Mouse (Mus musculus): ENCODE measurements around the gene Gtf2h4. TPM values are rescaled to one million over a fixed set of nuclear protein-coding genes. Genes with fewer than 3 reads are reported as not detected.
A peak's percentile ranks its signal among the peaks of the same experiment; 100 is the strongest.

The Gtf2h4 gene
- total RNA-seq, 2 experiments from 2014 or later: 20.6 to 29.2 TPM

DNA sequence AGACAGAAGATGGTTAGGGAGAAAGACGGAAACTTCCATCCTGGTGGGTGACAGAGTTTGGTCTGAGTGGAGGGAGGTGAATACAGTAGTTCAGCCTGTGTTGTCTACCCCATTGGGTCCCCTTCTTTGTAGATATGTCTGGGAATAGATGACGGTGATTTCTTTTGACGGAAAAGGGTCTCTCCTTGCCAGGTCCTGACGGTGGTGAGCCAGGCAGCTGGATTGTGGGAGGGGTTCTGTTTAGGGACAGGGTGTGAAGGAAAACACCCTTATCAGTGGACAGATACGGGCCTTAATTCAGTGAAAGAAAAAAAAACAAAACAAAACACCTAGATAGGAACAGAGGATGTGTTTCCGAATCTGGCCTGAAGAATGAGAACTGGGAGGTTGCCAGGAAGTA, 34.2 kb downstream of the Gtf2h4 start:
- DNase-seq (ENCODE audit: low spot score in 2 of 2): no peak

DNA sequence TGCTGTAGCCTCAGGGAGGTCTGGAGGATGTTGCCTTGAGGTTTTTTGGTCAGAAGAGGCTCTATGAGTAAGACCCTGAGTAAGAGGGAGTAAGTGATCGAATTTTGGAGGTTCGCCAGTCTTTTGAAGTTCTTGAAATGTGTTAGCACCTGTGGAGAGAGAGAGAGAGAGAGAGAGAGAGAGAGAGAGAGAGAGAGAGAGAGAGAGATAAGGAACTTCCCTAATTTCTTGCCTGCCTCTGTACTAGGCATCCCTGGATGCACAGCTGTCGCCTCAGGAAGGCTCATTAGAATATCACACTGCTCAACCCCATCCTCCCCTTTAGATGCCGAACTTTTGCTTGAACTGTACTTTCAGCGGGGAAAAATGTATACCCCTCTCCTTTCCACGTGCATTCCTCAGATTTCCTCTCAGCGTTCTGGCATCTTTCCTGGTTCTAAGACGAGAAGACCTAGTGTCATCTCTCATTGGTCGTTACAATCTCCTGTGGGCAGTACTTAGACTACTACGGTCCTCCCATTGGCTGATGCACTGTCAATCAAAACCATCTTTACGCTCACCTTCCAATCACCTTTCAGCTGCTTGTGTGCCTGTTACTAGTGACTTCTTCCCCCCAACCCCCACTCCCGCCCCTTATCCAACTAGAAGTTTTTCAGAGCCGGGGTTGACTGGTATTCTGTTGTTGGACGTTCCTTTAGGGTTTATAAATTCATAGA, 34.9 kb downstream of the Gtf2h4 start:
- DNase-seq (ENCODE audit: low spot score in 2 of 2): peak in 1 of 2 experiments; percentile 54

DNA sequence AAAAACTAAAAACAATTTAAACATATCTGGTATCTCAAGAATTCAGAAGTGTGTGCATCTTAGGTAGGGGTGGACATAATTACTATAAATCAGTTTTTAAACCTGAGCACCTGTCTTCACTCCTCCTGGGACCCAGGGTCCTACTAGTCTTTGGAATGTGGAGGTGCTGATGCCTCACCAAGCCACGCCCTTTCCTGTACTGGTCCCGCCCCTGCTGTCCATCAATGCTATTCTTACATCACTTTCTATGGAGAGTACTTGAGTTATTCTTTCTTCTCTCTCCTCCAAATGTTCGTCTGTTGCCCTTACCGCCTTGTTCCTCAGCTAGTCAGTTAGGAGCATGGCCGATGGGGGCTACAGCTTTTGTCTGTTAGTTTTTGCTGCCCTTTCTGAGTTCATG, 37.2 kb downstream of the Gtf2h4 start:
- DNase-seq (ENCODE audit: low spot score in 2 of 2): no peak

DNA sequence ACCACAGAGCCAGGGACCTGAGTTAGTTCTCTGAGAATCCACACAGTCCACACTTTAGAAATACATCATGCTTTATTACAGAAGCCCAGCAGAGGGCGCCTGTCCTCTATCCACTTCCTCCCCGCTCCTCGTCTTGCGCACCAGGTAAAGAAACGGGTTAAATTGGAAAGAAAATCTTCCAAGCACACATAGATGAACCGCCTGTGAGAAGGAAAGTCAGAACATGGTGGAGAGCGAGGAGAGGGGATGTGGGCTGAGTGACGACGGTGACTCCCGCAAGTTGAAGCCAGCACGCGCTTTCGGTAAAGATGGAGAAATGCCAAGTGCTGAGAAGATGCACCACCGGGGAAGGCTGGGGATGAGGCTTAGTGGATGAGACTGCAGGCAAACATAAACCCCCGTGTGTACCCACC, 37.8 kb downstream of the Gtf2h4 start:
- peak in 1 of 2 experiments; percentile 68 for DNase-seq (ENCODE audit: low spot score in 2 of 2)

DNA sequence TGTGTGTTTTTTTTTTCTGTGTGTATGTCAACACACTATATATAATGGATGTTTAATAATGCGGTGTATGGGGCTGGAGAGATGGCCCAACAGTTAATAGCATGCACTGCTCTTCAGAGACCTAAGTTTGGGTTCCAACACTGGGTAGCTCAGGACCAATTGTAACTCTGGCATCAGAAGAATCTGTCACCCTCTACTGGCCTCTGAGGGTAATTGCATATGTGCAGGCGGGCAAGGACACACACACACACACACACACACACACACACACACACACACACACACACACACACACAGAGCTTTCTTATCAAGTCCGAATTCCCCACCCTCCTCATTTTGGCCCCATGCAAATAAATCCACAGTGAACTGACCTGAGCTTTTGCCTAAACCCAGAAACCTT, 38.3 kb downstream of the Gtf2h4 start:
- DNase-seq (ENCODE audit: low spot score in 2 of 2): no peak

DNA sequence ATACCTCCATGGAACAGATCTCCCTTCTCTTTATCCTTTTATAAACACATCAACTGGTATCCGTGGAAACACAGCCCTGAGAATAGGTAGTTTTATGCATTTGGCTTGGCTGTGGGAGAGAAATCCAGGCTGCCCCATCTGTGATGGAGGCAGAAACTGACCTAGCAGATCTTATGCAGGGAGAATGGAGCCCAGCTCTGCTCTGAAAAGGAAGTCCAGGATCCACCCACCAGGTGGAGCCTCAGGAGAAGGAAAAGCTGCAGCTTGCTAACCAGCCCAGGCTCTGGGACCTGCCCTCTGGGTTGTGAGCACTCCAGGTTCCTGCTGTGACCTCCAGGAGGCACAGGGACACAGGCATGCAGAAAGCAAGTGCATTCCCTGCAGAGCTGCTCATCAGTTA, 39.5 kb downstream of the Gtf2h4 start:
- no peak for DNase-seq (ENCODE audit: low spot score in 2 of 2)

DNA sequence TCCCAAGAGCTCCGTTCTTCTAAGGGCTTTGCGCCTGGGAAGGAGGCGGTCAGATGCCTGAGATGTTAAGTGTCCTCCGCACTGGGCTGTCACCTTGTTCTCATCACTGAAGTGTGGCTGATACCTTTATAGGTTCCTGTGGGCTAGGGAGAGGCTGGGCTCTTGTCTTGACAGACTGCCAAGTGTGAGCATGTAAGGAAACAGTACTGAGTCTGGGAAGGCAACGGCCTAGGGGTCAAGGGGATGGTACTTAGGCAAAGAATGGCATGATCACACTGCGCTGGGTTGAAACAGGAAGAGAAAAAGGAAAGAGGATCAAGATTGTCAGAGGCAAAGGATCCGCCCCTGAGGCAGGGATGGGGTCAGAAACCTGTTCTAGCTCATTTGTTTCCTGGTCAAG, 47.0 kb downstream of the Gtf2h4 start, which contains the start of gene Gm9573:
Gene Gm9573, minus strand, starts transcription at position 101 of the 400 bp plus-strand sequence.
- DNase-seq (ENCODE audit: low spot score in 2 of 2): no peak

Other genes with a start within 250 kb of the Gtf2h4 start
- under 1 TPM; 0.34 to 0.41 TPM for gene H2-Q6, start 248.9 kb downstream of the Gtf2h4 start, total RNA-seq (2021)
- gene H2-Q7, start 234.6 kb downstream of the Gtf2h4 start, total RNA-seq (2021): 1 to 10 TPM in 1 of 2 experiments, under 1 TPM in 1; 0.71 to 1.0 TPM
- gene H2-Q10, start 203.7 kb downstream of the Gtf2h4 start, total RNA-seq (2021): 1 to 10 TPM in 1 of 2 experiments, under 1 TPM in 1; 0.32 to 1.6 TPM
- gene Pou5f1, start 167.7 kb downstream of the Gtf2h4 start, total RNA-seq (2021): under 1 TPM; 0.20 to 0.26 TPM
- gene Tcf19, start 156.9 kb downstream of the Gtf2h4 start, total RNA-seq (2021): 10 to 100 TPM; 28.1 to 29.9 TPM
- gene Cchcr1, start 156.6 kb downstream of the Gtf2h4 start, total RNA-seq (2021): 10 to 100 TPM; 13.8 to 15.0 TPM
- not detected for gene Psors1c2, start 140.5 kb downstream of the Gtf2h4 start, total RNA-seq (2021)
- gene Cdsn, start 121.6 kb downstream of the Gtf2h4 start, total RNA-seq (2021): under 1 TPM; 0.29 to 0.39 TPM
- gene 2300002M23Rik, start 106.3 kb downstream of the Gtf2h4 start, total RNA-seq (2021): not detected
- gene Sfta2, start 72.2 kb downstream of the Gtf2h4 start, total RNA-seq (2021): not detected
- not detected for gene Gm9573, start 47.1 kb downstream of the Gtf2h4 start, total RNA-seq (2021)
- gene Mucl3, start 30.0 kb downstream of the Gtf2h4 start, total RNA-seq (2021): not detected
- 10 to 100 TPM; 22.1 to 24.4 TPM for gene Vars2, start 6.1 kb downstream of the Gtf2h4 start, total RNA-seq (2021)
- 10 to 100 TPM; 69.6 to 71.4 TPM for gene Ddr1, start 30.9 kb upstream of the Gtf2h4 start, total RNA-seq (2021)
- 10 to 100 TPM; 11.1 to 13.1 TPM for gene Ier3, start 147.9 kb upstream of the Gtf2h4 start, total RNA-seq (2021)
- gene Flot1, start 149.5 kb upstream of the Gtf2h4 start, total RNA-seq (2021): 10 to 100 TPM; 52.6 to 56.9 TPM
- gene Tubb5, start 164.6 kb upstream of the Gtf2h4 start, total RNA-seq (2021): 100 to 1,000 TPM; 408 to 451 TPM
- gene Mdc1, start 167.8 kb upstream of the Gtf2h4 start, total RNA-seq (2021): 10 to 100 TPM; 22.9 to 25.2 TPM
- 10 to 100 TPM; 20.8 to 26.4 TPM for gene Nrm, start 187.6 kb upstream of the Gtf2h4 start, total RNA-seq (2021)
- 10 to 100 TPM; 30.2 to 32.7 TPM for gene Ppp1r18, start 191.9 kb upstream of the Gtf2h4 start, total RNA-seq (2021)
- gene Dhx16, start 206.1 kb upstream of the Gtf2h4 start, total RNA-seq (2021): 10 to 100 TPM; 22.1 to 25.1 TPM
- gene 2310061I04Rik, start 223.7 kb upstream of the Gtf2h4 start, total RNA-seq (2021): 10 to 100 TPM; 44.4 to 49.0 TPM
- 10 to 100 TPM; 13.3 to 18.4 TPM for gene Atat1, start 236.3 kb upstream of the Gtf2h4 start, total RNA-seq (2021)
- 10 to 100 TPM; 40.5 to 46.8 TPM for gene Mrps18b, start 242.7 kb upstream of the Gtf2h4 start, total RNA-seq (2021)
- 10 to 100 TPM; 44.6 to 52.8 TPM for gene Ppp1r10, start 242.7 kb upstream of the Gtf2h4 start, total RNA-seq (2021)